Mouse (Mus musculus): ENCODE results near the gene Arhgap28. TPM values are rescaled to one million over a fixed set of nuclear protein-coding genes. Genes with fewer than 3 reads are reported as not detected.

The Arhgap28 gene
- total and polyA plus RNA-seq, 3 experiments: 0.11 TPM; not detected in 2

DNA sequence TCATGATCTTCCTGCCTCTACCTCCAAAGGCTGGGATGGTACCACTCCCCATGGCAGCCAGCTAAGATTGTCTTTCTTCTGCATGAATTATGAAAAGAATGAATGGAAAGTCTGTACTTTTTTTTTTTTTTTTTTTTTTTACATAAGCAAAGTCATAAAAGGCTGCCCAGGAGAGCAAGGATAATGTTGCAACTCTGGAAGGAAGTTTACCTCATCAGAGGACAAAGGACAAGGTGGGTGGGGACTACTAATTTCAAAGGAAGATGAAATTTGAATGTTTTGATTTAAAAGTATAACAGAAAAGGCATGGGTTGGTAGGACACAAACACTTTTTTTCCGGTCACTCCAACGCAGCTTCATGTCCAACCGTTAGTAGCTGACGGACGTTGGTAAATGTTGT lies 107.5 kb downstream of the Arhgap28 start:
- no peak for TF ChIP-seq POLR2AphosphoS5 (IDR thresholded peaks at IDR 0.05; ENCODE audit: insufficient replicate concordance, low read depth, low read length)
- TF ChIP-seq CTCF (IDR thresholded peaks at IDR 0.05; ENCODE audit: low read depth, low read length): no peak
- TF ChIP-seq GATA2 (IDR thresholded peaks at IDR 0.05; ENCODE audit: borderline replicate concordance, low read depth, low read length): no peak
- no peak for TF ChIP-seq GATA1 (IDR thresholded peaks at IDR 0.05; ENCODE audit: borderline replicate concordance, low read length)
- no peak for TF ChIP-seq TAL1 (conservative IDR thresholded peaks at IDR 0.05; ENCODE audit: low read depth, low read length)
- Histone ChIP-seq H3K36me3 (replicated peaks) (no peaks in the 10 kb centered on the region), H3K27me3 (ENCODE audit: insufficient read depth, low read length) (no peaks in the 10 kb centered on the region), H3K4me1 (ENCODE audit: insufficient read depth, low read depth, low read length) (no peaks in the 10 kb centered on the region), H3K9me3 (replicated peaks) (peaks cover 59% of the 10 kb centered on the region), H3K4me3 (ENCODE audit: low read depth, low read length) (no peak overlapping the region)
- no peak for ATAC-seq (ENCODE audit: extremely low read depth, insufficient number of reproducible peaks, low FRiP score, poor library complexity, severe bottlenecking)
- no peak for DNase-seq (ENCODE audit: low spot score)

DNA sequence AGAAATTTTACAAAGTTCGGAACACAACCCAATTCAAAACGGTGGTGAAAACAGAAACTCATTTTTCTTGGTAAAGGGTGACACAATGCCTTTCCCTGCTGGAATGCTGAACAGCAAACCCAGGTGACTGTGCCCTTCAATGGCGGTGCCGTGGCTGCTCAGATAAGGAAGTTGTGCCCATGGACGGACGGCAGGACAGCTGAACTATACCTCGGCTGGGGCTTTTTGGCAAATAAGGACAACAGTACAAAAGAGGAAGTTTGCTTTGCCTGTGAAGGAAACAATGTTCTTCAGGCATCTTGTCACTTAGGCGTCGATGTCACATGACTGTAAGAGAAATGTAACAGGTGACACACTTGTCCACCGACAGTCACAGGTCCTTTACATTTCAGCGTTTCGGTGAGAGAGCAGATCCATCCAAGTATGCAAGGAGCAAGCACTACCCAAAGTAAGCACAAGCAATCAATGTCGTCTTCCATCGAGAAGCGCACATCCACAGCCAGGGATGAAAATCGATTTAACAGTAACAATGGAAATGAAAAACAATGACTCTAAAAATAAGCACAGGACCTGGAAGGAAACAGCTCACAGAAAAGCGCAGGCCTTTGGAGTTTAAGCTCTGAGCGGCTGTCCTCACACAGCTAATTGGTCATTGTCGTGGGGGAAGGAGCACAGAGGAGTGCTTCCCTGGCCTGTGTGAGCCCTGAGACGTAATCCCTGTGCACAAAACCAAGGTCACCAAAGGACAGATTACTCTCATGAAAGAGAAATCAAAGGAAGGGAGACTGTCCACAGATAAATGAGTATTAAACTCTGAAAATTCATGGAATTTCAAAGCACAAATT lies 114.2 kb downstream of the Arhgap28 start:
- Histone ChIP-seq H3K4me3 (ENCODE audit: low read depth, low read length) (no peak overlapping the region), H3K27me3 (ENCODE audit: insufficient read depth, low read length) (no peaks in the 10 kb centered on the region), H3K9me3 (replicated peaks) (peaks cover 28% of the 10 kb centered on the region), H3K4me1 (ENCODE audit: insufficient read depth, low read depth, low read length) (no peaks in the 10 kb centered on the region), H3K36me3 (replicated peaks) (no peaks in the 10 kb centered on the region)
- TF ChIP-seq GATA2 (IDR thresholded peaks at IDR 0.05; ENCODE audit: borderline replicate concordance, low read depth, low read length): no peak
- no peak for TF ChIP-seq CTCF (IDR thresholded peaks at IDR 0.05; ENCODE audit: low read depth, low read length)
- TF ChIP-seq GATA1 (IDR thresholded peaks at IDR 0.05; ENCODE audit: borderline replicate concordance, low read length): no peak
- no peak for TF ChIP-seq POLR2AphosphoS5 (IDR thresholded peaks at IDR 0.05; ENCODE audit: insufficient replicate concordance, low read depth, low read length)
- no peak for TF ChIP-seq TAL1 (conservative IDR thresholded peaks at IDR 0.05; ENCODE audit: low read depth, low read length)
- DNase-seq (ENCODE audit: low spot score) (no peak), ATAC-seq (ENCODE audit: extremely low read depth, insufficient number of reproducible peaks, low FRiP score, poor library complexity, severe bottlenecking) (no peak)

DNA sequence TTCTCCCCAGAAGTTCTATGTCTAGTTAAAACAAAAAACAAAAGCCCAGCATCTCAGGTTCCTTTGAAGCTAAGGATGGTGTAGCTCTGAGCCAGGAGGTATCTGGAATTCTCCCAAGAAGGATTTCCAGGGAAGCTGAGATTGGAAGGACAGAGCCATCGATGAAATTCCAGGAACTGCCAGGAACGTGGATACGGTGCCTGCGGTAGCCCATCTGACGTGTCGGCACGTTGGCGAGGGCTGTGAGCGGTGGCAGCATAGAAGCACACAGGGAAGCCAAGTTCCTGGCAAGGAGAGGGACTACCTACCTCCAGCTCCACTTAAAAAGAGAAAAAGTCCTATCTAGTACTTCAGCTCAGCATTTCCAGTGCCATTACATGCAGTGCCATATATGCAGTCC lies 115.8 kb downstream of the Arhgap28 start:
- H3K36me3 ChIP-seq (replicated peaks): no peaks in the 10 kb centered on the region
- no peak for TF ChIP-seq CTCF (IDR thresholded peaks at IDR 0.05; ENCODE audit: low read depth, low read length)
- no peak for TF ChIP-seq GATA1 (IDR thresholded peaks at IDR 0.05; ENCODE audit: borderline replicate concordance, low read length)
- TF ChIP-seq GATA2 (IDR thresholded peaks at IDR 0.05; ENCODE audit: borderline replicate concordance, low read depth, low read length): no peak
- TF ChIP-seq TAL1 (conservative IDR thresholded peaks at IDR 0.05; ENCODE audit: low read depth, low read length): no peak
- no peak for TF ChIP-seq POLR2AphosphoS5 (IDR thresholded peaks at IDR 0.05; ENCODE audit: insufficient replicate concordance, low read depth, low read length)
- no peaks in the 10 kb centered on the region for H3K27me3 ChIP-seq (ENCODE audit: insufficient read depth, low read length)
- DNase-seq (ENCODE audit: low spot score): no peak
- ATAC-seq (ENCODE audit: extremely low read depth, insufficient number of reproducible peaks, low FRiP score, poor library complexity, severe bottlenecking): no peak
- H3K4me3 ChIP-seq (ENCODE audit: low read depth, low read length): no peak overlapping the region
- H3K4me1 ChIP-seq (ENCODE audit: insufficient read depth, low read depth, low read length): no peaks in the 10 kb centered on the region
- H3K9me3 ChIP-seq (replicated peaks): peaks cover 29% of the 10 kb centered on the region

DNA sequence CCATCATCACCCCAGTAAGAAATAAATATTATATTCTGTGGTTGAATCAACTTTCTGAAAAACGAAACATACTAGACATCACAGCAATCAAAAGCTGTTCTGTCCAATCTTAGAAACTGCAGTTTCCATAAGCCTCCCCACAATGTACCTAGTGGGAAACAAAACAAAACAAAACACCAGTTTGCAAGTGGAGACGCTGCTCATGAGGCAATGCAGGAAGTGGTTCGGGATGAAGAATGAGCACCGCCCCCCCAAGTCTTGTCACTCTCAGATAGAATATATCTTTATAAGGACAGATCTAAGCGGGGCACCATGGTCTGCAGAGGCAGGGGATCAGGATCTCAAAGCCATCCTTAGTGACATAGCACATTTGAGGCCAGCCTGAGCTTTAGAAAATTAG lies 117.6 kb downstream of the Arhgap28 start:
- no peak for TF ChIP-seq CTCF (IDR thresholded peaks at IDR 0.05; ENCODE audit: low read depth, low read length)
- TF ChIP-seq GATA2 (IDR thresholded peaks at IDR 0.05; ENCODE audit: borderline replicate concordance, low read depth, low read length): no peak
- TF ChIP-seq TAL1 (conservative IDR thresholded peaks at IDR 0.05; ENCODE audit: low read depth, low read length): no peak
- no peak for TF ChIP-seq GATA1 (IDR thresholded peaks at IDR 0.05; ENCODE audit: borderline replicate concordance, low read length)
- H3K27me3 ChIP-seq (ENCODE audit: insufficient read depth, low read length): no peaks in the 10 kb centered on the region
- DNase-seq (ENCODE audit: low spot score) (no peak), ATAC-seq (ENCODE audit: extremely low read depth, insufficient number of reproducible peaks, low FRiP score, poor library complexity, severe bottlenecking) (no peak)
- no peaks in the 10 kb centered on the region for H3K4me1 ChIP-seq (ENCODE audit: insufficient read depth, low read depth, low read length)
- H3K9me3 ChIP-seq (replicated peaks): peaks cover 28% of the 10 kb centered on the region
- H3K4me3 ChIP-seq (ENCODE audit: low read depth, low read length): no peak overlapping the region
- no peaks in the 10 kb centered on the region for H3K36me3 ChIP-seq (replicated peaks)

DNA sequence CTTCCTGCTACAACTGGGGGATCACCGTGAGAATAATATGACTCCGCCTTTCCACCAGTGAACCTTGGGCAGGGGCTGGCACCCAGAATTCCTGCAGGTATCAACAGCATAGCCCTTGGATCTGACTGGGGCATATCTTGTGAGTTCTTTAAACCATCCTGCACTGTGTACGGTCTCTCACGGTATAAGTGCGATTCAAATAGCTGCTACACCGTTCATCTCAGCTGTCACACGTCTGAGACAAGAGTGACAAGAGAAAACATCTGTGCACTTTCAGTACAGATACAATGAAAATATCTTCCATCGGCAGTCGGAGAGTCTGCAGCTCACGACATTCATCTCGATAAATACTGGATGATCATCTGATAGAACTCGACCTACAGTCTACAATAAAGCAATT lies 126.3 kb downstream of the Arhgap28 start:
- H3K9me3 ChIP-seq (replicated peaks): peaks cover 60% of the 10 kb centered on the region
- no peaks in the 10 kb centered on the region for H3K36me3 ChIP-seq (replicated peaks)
- ATAC-seq (ENCODE audit: extremely low read depth, insufficient number of reproducible peaks, low FRiP score, poor library complexity, severe bottlenecking) (no peak), DNase-seq (ENCODE audit: low spot score) (no peak)
- no peak overlapping the region for H3K4me3 ChIP-seq (ENCODE audit: low read depth, low read length)
- H3K4me1 ChIP-seq (ENCODE audit: insufficient read depth, low read depth, low read length): no peaks in the 10 kb centered on the region
- no peaks in the 10 kb centered on the region for H3K27me3 ChIP-seq (ENCODE audit: insufficient read depth, low read length)
- no peak for TF ChIP-seq TAL1 (conservative IDR thresholded peaks at IDR 0.05; ENCODE audit: low read depth, low read length)
- no peak for TF ChIP-seq POLR2AphosphoS5 (IDR thresholded peaks at IDR 0.05; ENCODE audit: insufficient replicate concordance, low read depth, low read length)
- no peak for TF ChIP-seq GATA2 (IDR thresholded peaks at IDR 0.05; ENCODE audit: borderline replicate concordance, low read depth, low read length)
- no peak for TF ChIP-seq GATA1 (IDR thresholded peaks at IDR 0.05; ENCODE audit: borderline replicate concordance, low read length)
- TF ChIP-seq CTCF (IDR thresholded peaks at IDR 0.05; ENCODE audit: low read depth, low read length): no peak

DNA sequence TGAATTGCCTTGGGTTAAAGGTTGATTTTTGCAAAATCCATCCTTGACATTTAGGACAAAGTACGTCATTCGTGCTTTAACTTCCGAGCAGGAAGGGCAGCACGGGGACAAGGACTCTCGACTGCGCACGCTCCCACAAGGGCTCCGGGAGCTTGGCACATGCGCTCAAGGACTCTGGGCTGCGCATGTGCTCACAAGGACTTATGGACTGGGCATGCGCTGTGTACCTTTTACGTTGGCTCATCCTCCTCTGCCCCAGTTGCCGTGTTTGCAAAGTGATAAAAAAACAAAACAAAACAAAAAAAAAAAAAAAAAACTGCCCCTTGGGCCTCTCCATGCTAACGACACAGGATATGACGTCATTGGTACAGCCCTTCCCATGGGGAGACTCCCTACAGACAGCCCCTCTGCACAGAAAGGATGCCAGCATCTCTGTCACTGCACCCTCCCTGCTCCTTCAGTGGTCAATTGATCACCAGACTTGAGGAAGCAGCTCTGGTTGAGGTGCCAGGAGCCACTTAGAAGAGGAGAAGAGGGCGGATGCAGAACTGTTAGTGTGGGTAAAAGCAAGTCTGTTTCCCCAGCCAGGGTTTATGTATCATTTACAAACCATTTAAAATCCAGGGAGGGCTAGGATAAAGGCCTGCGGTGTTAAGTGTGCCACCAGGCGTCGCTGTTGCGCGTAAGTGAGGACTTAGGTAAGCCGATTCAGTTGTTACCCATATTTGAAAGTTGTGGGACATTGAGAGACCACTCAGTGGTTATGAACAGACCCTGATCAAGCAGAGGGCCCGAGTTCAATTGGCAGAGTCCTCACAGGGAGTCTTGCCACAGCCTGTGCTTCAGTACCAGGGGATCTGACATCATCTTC lies 134.0 kb downstream of the Arhgap28 start:
- no peaks in the 10 kb centered on the region for H3K27me3 ChIP-seq (ENCODE audit: insufficient read depth, low read length)
- H3K4me3 ChIP-seq (ENCODE audit: low read depth, low read length): no peak overlapping the region; the same call in 1 of the 2 replicates
- H3K4me1 ChIP-seq (ENCODE audit: insufficient read depth, low read depth, low read length): no peaks in the 10 kb centered on the region
- ATAC-seq (ENCODE audit: extremely low read depth, insufficient number of reproducible peaks, low FRiP score, poor library complexity, severe bottlenecking) (no peak), DNase-seq (ENCODE audit: low spot score) (no peak)
- no peak for TF ChIP-seq GATA1 (IDR thresholded peaks at IDR 0.05; ENCODE audit: borderline replicate concordance, low read length)
- TF ChIP-seq CTCF (IDR thresholded peaks at IDR 0.05; ENCODE audit: low read depth, low read length): no peak
- no peak for TF ChIP-seq TAL1 (conservative IDR thresholded peaks at IDR 0.05; ENCODE audit: low read depth, low read length)
- no peak for TF ChIP-seq GATA2 (IDR thresholded peaks at IDR 0.05; ENCODE audit: borderline replicate concordance, low read depth, low read length)
- TF ChIP-seq POLR2AphosphoS5 (IDR thresholded peaks at IDR 0.05; ENCODE audit: insufficient replicate concordance, low read depth, low read length): no peak
- H3K9me3 ChIP-seq (replicated peaks): peaks cover 78% of the 10 kb centered on the region
- H3K36me3 ChIP-seq (replicated peaks): no peaks in the 10 kb centered on the region

All from G1E (cell line).